In genomic region chr12:83114396-83115053, GRCm38 (mm10) we compare ENCODE assay signal across 8 mouse cellular contexts.
A peak's percentile ranks its signal among the peaks of the same experiment; 100 is the strongest.
DNase-seq lines count a peak whose midpoint lies in the region; ATAC-seq and TF ChIP-seq lines count a peak whose summit lies in the region.

No protein-coding gene starts in this region.

- no peak overlapping the region for H3K9ac ChIP-seq in ES-E14 (ENCODE audit: insufficient read depth, low read depth, low read length, poor library complexity, severe bottlenecking)
- no peak overlapping the region for H3K9ac ChIP-seq in heart, postnatal 0 days (replicated peaks; ENCODE audit: low read depth, low read length)

- peak; percentile 88 for TF ChIP-seq CTCF in heart, postnatal 0 days (IDR thresholded peaks at IDR 0.05; ENCODE audit: low read depth)

- DNase-seq in ES-E14 (ENCODE audit: low read depth, low spot score): peak; percentile 15
- peak; percentile 36 for DNase-seq in adrenal gland, adult 8-10 months
- DNase-seq in embryo, embryonic 11.5 days (ENCODE audit: low read depth, low spot score): peak; percentile 51
- peak; percentile 39 for DNase-seq in heart, postnatal 0 days (ENCODE audit: low spot score)
- peak; percentile 66 to 90 for DNase-seq in layer of hippocampus, adult 18-20 months (ENCODE audit: low spot score in 2 of 2)
- DNase-seq in lung, postnatal 10 days: peak; percentile 75
- DNase-seq in right cerebral cortex, postnatal 14 days: peak; percentile 76

- H3K4me3 ChIP-seq in ES-E14 (ENCODE audit: insufficient read depth in 1 of 2, low read depth in 1 of 2, low read length in 2 of 2, poor library complexity in 1 of 2, severe bottlenecking in 1 of 2): no peak overlapping the region
- no peak overlapping the region for H3K4me3 ChIP-seq in heart, postnatal 0 days (ENCODE audit: low read depth, low read length)

- no peaks in the 10 kb centered on the region for H3K4me1 ChIP-seq in ES-E14 (ENCODE audit: control insufficient read depth in 2 of 2, insufficient read depth in 2 of 2, low read length in 2 of 2, poor library complexity in 1 of 2)
- H3K4me1 ChIP-seq in heart, postnatal 0 days (ENCODE audit: control insufficient read depth, insufficient read depth): peaks cover 15% of the 10 kb centered on the region; the same call in 1 of the 2 replicates

- 34% methylated on average over 5 of the region's 5 CpGs for WGBS in heart, postnatal 0 days

- ATAC-seq in heart, postnatal 0 days (ENCODE audit: insufficient read depth, low read depth): no peak
- ATAC-seq in inflammation-experienced regulatory T-cells, adult 6 months: no peak

- no peak overlapping the region for H3K4me2 ChIP-seq in heart, postnatal 0 days (ENCODE audit: low read depth, low read length)

- TF ChIP-seq EP300 in heart, postnatal 0 days (IDR thresholded peaks at IDR 0.05; ENCODE audit: low read depth): no peak

- H3K27ac ChIP-seq in ES-E14 (ENCODE audit: insufficient read depth, low read depth, low read length, poor library complexity, severe bottlenecking): no peak overlapping the region
- no peak overlapping the region for H3K27ac ChIP-seq in heart, postnatal 0 days (ENCODE audit: low read depth)

- H3K36me3 ChIP-seq in ES-E14 (ENCODE audit: control insufficient read depth, insufficient read depth, low read length, poor library complexity, severe bottlenecking): no peaks in the 10 kb centered on the region
- no peaks in the 10 kb centered on the region for H3K36me3 ChIP-seq in heart, postnatal 0 days (replicated peaks; ENCODE audit: control insufficient read depth, insufficient read depth, low read length)

- in situ Hi-C loops in ES-E14 (cut with MboI; ENCODE audit: low sequenced_read_pairs in 2 of 2, unreplicated experiment in 2 of 2): loop anchor here in 1 of 2 experiments (5.0 kb wide), 1 partner anchor 378 kb away; no protein-coding TSS in a partner anchor

- no peaks in the 10 kb centered on the region for H3K27me3 ChIP-seq in heart, postnatal 0 days (ENCODE audit: control insufficient read depth, insufficient read depth, low read length)

- H3K9me3 ChIP-seq in ES-E14 (ENCODE audit: control insufficient read depth, insufficient read depth, low read depth, low read length): no peaks in the 10 kb centered on the region
- no peaks in the 10 kb centered on the region for H3K9me3 ChIP-seq in heart, postnatal 0 days (replicated peaks; ENCODE audit: control insufficient read depth, low read length)

TF ChIP-seq in ES-E14, 5 proteins besides CTCF, POLR2A, EP300 and RAD21:
- TF ChIP-seq ZNF384 (IDR thresholded peaks at IDR 0.05; ENCODE audit: low read depth, low read length) (no peak), MAFK (IDR thresholded peaks at IDR 0.05; ENCODE audit: insufficient read depth, low read depth, low read length) (no peak), HCFC1 (IDR thresholded peaks at IDR 0.05; ENCODE audit: borderline replicate concordance, insufficient read depth, low read length) (no peak), CHD2 (IDR thresholded peaks at IDR 0.05; ENCODE audit: low read depth, low read length) (no peak), ZC3H11A (IDR thresholded peaks at IDR 0.05; ENCODE audit: borderline replicate concordance, low read depth, low read length) (peak; percentile 93)

Comparison
In these comparisons a context has a peak if more than half of its experiments do, and no peak if none do; other contexts are left out.
1. DNase-seq: peak in every context shown above with its lines; median percentile 78 in layer of hippocampus, adult 18-20 months; 76 in right cerebral cortex, postnatal 14 days; 75 in lung, postnatal 10 days; 51 in embryo, embryonic 11.5 days; 39 in heart, postnatal 0 days; 36 in adrenal gland, adult 8-10 months; 15 in ES-E14.